1 mouse cellular context compared by ENCODE assay signal in the genomic region with DNA sequence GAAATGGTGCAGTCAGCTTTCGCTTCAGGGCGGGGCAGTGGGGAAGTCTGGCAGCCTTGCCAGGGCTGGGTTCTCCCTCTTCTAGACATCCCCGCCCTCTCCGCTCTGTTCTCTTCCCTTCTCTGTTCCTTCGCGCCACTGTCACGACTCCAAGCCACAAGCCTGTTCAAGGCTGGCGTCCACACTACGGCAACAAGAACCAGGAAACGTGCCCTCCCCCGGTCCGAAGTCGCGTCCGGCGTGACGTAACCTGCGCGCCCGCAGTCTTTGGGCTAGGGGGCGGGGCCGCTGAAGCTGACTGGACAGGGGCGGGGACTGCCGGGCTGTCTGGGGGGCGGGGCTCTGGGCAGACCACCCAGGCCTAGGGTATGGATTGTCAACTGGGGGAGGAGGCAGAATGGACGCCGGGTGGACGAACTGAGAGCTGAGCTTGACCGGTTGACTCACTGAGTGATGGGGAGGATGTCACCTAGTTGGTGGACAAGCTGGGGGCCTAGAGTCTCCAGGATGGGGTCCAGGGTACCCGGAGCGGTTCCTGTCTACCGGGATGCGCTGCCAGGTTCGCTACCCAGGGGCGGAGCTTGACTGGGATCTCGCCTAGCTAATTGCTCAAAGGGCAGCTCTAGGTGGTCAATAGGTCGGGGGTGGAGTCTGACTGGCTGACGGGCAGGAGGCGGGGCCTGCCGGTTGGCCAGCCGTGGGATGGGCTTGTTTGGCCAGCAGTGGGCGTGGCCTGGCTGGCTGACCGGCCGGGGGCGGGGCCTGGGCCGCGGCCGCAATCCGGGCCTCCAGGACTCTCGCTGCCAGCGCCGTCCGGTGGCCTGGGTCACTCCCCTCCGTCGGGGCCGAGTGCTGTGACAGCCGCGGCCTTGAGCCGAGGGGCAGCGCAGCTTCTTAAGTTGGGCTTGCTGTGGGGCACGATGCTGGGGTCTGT.
TF ChIP-seq lines count a peak whose summit lies in the region.

Gene Slc35f5 (plus strand): TSS at position 337 of the 934 bp plus-strand sequence.

TF ChIP-seq in CH12.LX, 34 proteins besides CTCF, POLR2A, EP300 and RAD21 (continued from another document):
- TF ChIP-seq CHD1 (IDR thresholded peaks at IDR 0.05; ENCODE audit: low read depth, low read length) (no peak), MEF2A (IDR thresholded peaks at IDR 0.05; ENCODE audit: borderline replicate concordance, low read depth, low read length) (peak; percentile 34; the same call in 1 of the 2 replicates), KAT2A (IDR thresholded peaks at IDR 0.05; ENCODE audit: insufficient replicate concordance, low read length) (peak; percentile 43; the same call in 1 of the 2 replicates), E2F4 (IDR thresholded peaks at IDR 0.05; ENCODE audit: insufficient replicate concordance, low read depth, low read length) (no peak), TCF12 (IDR thresholded peaks at IDR 0.05; ENCODE audit: low read depth, low read length) (peak; percentile 62), ELF1 (IDR thresholded peaks at IDR 0.05; ENCODE audit: low read depth, low read length) (peak; percentile 95), PAX5 (IDR thresholded peaks at IDR 0.05; ENCODE audit: low read length) (no peak), NELFE (IDR thresholded peaks at IDR 0.05; ENCODE audit: low read depth, low read length) (peak; percentile 62; the same call in 1 of the 2 replicates), MXI1 (IDR thresholded peaks at IDR 0.05; ENCODE audit: low read depth, low read length) (peak; percentile 82), CHD2 (IDR thresholded peaks at IDR 0.05; ENCODE audit: low read length) (peak; percentile 30; the same call in 1 of the 2 replicates), IRF4 (IDR thresholded peaks at IDR 0.05; ENCODE audit: low read depth, low read length) (no peak), USF1 (IDR thresholded peaks at IDR 0.05; ENCODE audit: low read depth, low read length) (no peak), HCFC1 (IDR thresholded peaks at IDR 0.05; ENCODE audit: low read depth, low read length) (peak; percentile 85), ZNF384 (IDR thresholded peaks at IDR 0.05; ENCODE audit: low read depth, low read length) (no peak), UBTF (IDR thresholded peaks at IDR 0.05; ENCODE audit: low read depth, low read length) (no peak), MYC (IDR thresholded peaks at IDR 0.05; ENCODE audit: low read depth, low read length) (no peak), SIN3A (IDR thresholded peaks at IDR 0.05; ENCODE audit: low read length) (peak; percentile 86), JUND (conservative IDR thresholded peaks at IDR 0.05; ENCODE audit: low read depth, low read length) (no peak), TBP (conservative IDR thresholded peaks at IDR 0.05; ENCODE audit: low read depth, low read length) (0 out of 2 replicates have a peak, but pooled peaks have one; percentile 18), POLR2AphosphoS2 (IDR thresholded peaks at IDR 0.05; ENCODE audit: low read depth, low read length) (peak; percentile 54; the same call in 1 of the 2 replicates), ZKSCAN1 (IDR thresholded peaks at IDR 0.05; ENCODE audit: borderline replicate concordance, low read depth, low read length) (no peak), JUN (IDR thresholded peaks at IDR 0.05; ENCODE audit: insufficient read depth, low read depth, low read length) (no peak), ZMIZ1 (IDR thresholded peaks at IDR 0.05; ENCODE audit: low read depth, low read length) (no peak), MAZ (IDR thresholded peaks at IDR 0.05; ENCODE audit: low read depth, low read length) (peak; percentile 85), ETS1 (conservative IDR thresholded peaks at IDR 0.05; ENCODE audit: low read depth, low read length) (no peak), RCOR1 (conservative IDR thresholded peaks at IDR 0.05; ENCODE audit: low read depth, low read length) (0 out of 2 replicates have a peak, but pooled peaks have one; percentile 48), USF2 (conservative IDR thresholded peaks at IDR 0.05; ENCODE audit: low read depth, low read length) (no peak), MAFK (IDR thresholded peaks at IDR 0.05; ENCODE audit: insufficient replicate concordance, low read length) (no peak), GABPA (IDR thresholded peaks at IDR 0.05; ENCODE audit: insufficient replicate concordance, low read depth, low read length) (no peak), BHLHE40 (IDR thresholded peaks at IDR 0.05; ENCODE audit: low read depth, low read length) (peak; percentile 75), SMC3 (IDR thresholded peaks at IDR 0.05; ENCODE audit: low read depth, low read length) (no peak), NRF1 (IDR thresholded peaks at IDR 0.05; ENCODE audit: low read depth, low read length) (peak; percentile 35; the same call in 1 of the 2 replicates)
